Mouse (Mus musculus): Measurements from ENCODE around the gene Pwp2. TPM values are rescaled to one million over a fixed set of nuclear protein-coding genes. Genes with fewer than 3 reads are reported as not detected.

The Pwp2 gene
- 6.9 and 9.8 TPM in 2 replicates for polyA plus RNA-seq (2015; fragmentation: Nextera tagmentation; extraction: Ambion mirVana)

DNA sequence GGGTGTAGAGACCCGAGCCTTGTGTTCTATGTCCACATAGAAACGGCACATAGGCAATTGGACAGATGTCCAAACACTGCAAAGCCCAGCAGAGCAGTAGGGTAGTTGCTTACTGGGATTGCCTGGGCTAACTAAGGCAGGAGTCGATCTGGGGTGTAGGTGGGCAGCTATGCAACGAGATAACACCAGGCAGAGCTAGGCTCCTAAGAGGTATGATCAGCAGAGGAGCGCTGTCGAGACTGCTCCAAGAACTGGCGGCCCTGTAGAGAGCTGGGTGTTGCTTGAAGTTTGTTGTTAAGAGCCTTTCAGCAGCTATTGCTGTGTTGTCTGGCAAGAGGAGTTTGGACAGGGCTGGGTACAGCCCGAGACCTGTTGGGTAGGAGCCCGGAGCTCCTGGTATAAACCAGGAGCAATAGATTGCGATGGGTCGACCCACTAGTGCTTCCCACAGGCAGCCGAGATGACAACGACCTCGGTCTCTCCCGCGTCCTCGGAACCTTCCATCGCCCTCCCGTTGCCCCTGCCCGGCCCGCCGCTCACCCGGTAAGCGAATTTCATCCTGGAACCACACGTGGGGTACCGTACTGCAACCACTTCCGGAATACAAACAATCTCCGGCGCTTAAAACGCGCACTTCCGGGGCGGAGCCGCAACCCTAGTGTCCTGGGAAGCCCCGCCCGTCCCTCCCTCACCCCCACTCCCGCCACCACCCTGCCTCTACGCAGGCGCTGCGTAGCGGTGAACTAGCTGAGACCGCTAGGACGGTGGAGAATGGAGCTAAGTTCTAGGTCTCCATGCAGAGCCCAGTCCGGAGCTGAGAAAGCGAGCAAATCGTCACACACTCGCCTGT lies at the start of gene Pwp2:
Pwp2 (minus strand) TSS at position 619 of the 850 bp plus-strand sequence.

DNA sequence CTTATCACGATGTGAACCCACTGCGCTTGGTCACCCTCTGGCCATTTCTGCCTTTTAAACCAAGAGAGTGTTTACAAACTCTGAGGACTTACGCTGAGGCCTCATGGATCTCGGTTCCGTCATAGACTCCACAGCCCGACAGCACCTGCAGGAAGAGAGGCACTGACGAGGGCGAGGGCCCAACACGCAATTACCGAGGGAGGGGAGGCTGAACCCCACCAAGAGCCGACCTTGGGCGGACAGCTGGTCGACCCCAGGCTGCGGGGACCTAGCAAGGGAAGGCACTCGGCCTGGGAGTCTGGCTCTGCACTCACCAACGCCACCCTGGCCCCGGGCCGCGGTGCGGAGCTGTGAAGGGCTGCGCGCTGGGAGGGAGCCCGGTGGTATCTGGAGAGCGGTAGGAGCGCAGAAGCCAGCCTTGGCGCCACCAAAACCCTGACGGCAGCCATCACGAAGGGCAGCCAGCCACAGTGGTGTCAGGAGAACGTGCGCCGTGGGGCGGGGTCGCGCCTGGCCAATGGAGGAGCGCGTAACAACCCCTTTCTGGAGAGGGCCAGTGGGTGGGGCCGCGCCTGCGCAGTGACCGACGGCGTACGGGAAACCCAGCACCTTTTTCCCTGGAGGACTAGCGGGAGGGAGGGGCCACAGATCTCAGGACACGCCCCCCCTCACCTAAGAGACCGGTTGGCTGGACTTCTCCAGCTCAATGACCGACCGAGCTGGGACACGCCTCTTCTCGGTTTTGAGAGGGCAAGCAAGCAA lies 15.5 kb downstream of the Pwp2 start, which contains the start of gene D10Jhu81e:
D10Jhu81e (minus strand) TSS at position 502 of the 762 bp plus-strand sequence.

Other genes with a start within 250 kb of the Pwp2 start
- gene Trpm2, start 214.6 kb downstream of the Pwp2 start, polyA plus RNA-seq (2015; fragmentation: Nextera tagmentation; extraction: Ambion mirVana): 0.85 and 1.3 TPM in 2 replicates
- 28.7 and 30.4 TPM in 2 replicates for gene 1810043G02Rik, start 206.6 kb downstream of the Pwp2 start, polyA plus RNA-seq (2015; fragmentation: Nextera tagmentation; extraction: Ambion mirVana)
- gene Pfkl, start 175.1 kb downstream of the Pwp2 start, polyA plus RNA-seq (2015; fragmentation: Nextera tagmentation; extraction: Ambion mirVana): 31.0 and 54.7 TPM in 2 replicates
- gene Dnmt3l, start 143.2 kb downstream of the Pwp2 start, polyA plus RNA-seq (2015; fragmentation: Nextera tagmentation; extraction: Ambion mirVana): 6.2 and 10.3 TPM in 2 replicates
- gene Aire, start 141.5 kb downstream of the Pwp2 start, polyA plus RNA-seq (2015; fragmentation: Nextera tagmentation; extraction: Ambion mirVana): 0.07 and 0.08 TPM in 2 replicates
- 4.5 and 5.5 TPM in 2 replicates for gene Icosl, start 115.8 kb downstream of the Pwp2 start, polyA plus RNA-seq (2015; fragmentation: Nextera tagmentation; extraction: Ambion mirVana)
- gene D10Jhu81e, start 15.4 kb downstream of the Pwp2 start, polyA plus RNA-seq (2015; fragmentation: Nextera tagmentation; extraction: Ambion mirVana): 48.1 and 80.0 TPM in 2 replicates
- gene Trappc10, start 59.5 kb upstream of the Pwp2 start, polyA plus RNA-seq (2015; fragmentation: Nextera tagmentation; extraction: Ambion mirVana): 14.5 and 20.9 TPM in 2 replicates
- 102 and 142 TPM in 2 replicates for gene Agpat3, start 167.3 kb upstream of the Pwp2 start, polyA plus RNA-seq (2015; fragmentation: Nextera tagmentation; extraction: Ambion mirVana)
- gene Rrp1, start 227.9 kb upstream of the Pwp2 start, polyA plus RNA-seq (2015; fragmentation: Nextera tagmentation; extraction: Ambion mirVana): 157 and 202 TPM in 2 replicates
- 618 and 785 TPM in 2 replicates for gene Cstb, start 240.5 kb upstream of the Pwp2 start, polyA plus RNA-seq (2015; fragmentation: Nextera tagmentation; extraction: Ambion mirVana)

All from adrenal gland, postnatal 0 days (tissue).